Mouse (Mus musculus) forebrain, embryonic 14.5 days (tissue): Measurements from ENCODE around the gene Nrxn3. TPM values are rescaled to one million over a fixed set of nuclear protein-coding genes. Genes with fewer than 3 reads are reported as not detected.
A peak's percentile ranks its signal among the peaks of the same experiment; 100 is the strongest.

Experiments used
- ATAC-seq: fragments of 200-750 bp; cut with Nextera tagmentation; 2 replicates; pipeline ENCODE4 v1.8.0; 2017; ENCODE audit warnings: mild to moderate bottlenecking, moderate library complexity
- DNase-seq: peaks from one replicate; pipeline ENCODE4 v3.0.0-alpha.2; 2015; ENCODE audit warnings: low spot score
- H3K27ac ChIP-seq: fragments of 300-500 bp; sonication (generic); 2 replicates; pipeline ENCODE4 v1.5.1; 2014; ENCODE audit warnings: low read depth, mild to moderate bottlenecking, control low read depth, low read length, moderate library complexity
- H3K27me3 ChIP-seq: fragments of 300-500 bp; sonication (generic); replicated peaks from 2 replicates; pipeline ENCODE4 v1.6.1; 2014; ENCODE audit warnings: low read length, control low read depth, mixed read lengths; ENCODE audit not compliant: control insufficient read depth, insufficient read depth
- H3K36me3 ChIP-seq: fragments of 300-500 bp; sonication (generic); 2 replicates; pipeline ENCODE4 v1.6.1; 2014; ENCODE audit warnings: low read length, control low read depth; ENCODE audit not compliant: control insufficient read depth, insufficient read depth
- H3K4me1 ChIP-seq: fragments of 300-500 bp; sonication (generic); 2 replicates; pipeline ENCODE4 v1.6.1; 2014; ENCODE audit warnings: antibody characterized with exemption, low read length, control low read depth; ENCODE audit not compliant: control insufficient read depth, insufficient read depth
- H3K4me2 ChIP-seq: fragments of 300-500 bp; sonication (generic); 2 replicates; pipeline ENCODE4 v1.6.1; 2014; ENCODE audit warnings: mild to moderate bottlenecking, control low read depth, low read length
- H3K4me3 ChIP-seq: fragments of 300-500 bp; sonication (generic); 2 replicates; pipeline ENCODE4 v1.5.1; 2014; ENCODE audit warnings: low read depth, low read length, control low read depth
- H3K9ac ChIP-seq: fragments of 300-500 bp; sonication (generic); 2 replicates; pipeline ENCODE4 v1.6.1; 2014; ENCODE audit warnings: mild to moderate bottlenecking, low read length, control low read depth, moderate library complexity
- H3K9me3 ChIP-seq: fragments of 300-500 bp; sonication (generic); replicated peaks from 2 replicates; pipeline ENCODE4 v1.6.1; 2016; ENCODE audit warnings: low read length, control low read depth, mixed read lengths; ENCODE audit not compliant: control insufficient read depth
- WGBS: fragments of 180-500 bp; shearing (Covaris S2); extraction: QIAGEN DNeasy Blood & Tissue Kit; methylation state at CpG from one replicate; pipeline ENCODE4 v1.1.7; 2014; 5-methylcytosine and 5-hydroxymethylcytosine counted together
- polyA plus RNA-seq: library from polyadenylated mRNA; unstranded; fragments of >200 nt; fragmentation: Nextera tagmentation; extraction: Ambion mirVana; gene quantifications from 2 replicates; pipeline ENCODE4 v1.2.1, GENCODE M21; 2014

The Nrxn3 gene
- polyA plus RNA-seq, 1 experiment from 2014 or later, result 39.6 TPM

- no peak overlapping the region for H3K9ac ChIP-seq
- H3K27ac ChIP-seq, result no peak overlapping the region
- peak; percentile 51; the same call in 1 of the 2 replicates for ATAC-seq
- H3K9me3 ChIP-seq, result no peaks in the 10 kb centered on the region
- no peak overlapping the region for H3K4me3 ChIP-seq
- H3K36me3 ChIP-seq, result no peaks in the 10 kb centered on the region
- 35% methylated on average over 3 of the region's 3 CpGs for WGBS
- no peaks in the 10 kb centered on the region for H3K4me1 ChIP-seq
- DNase-seq, result peak; percentile 54
- no peak overlapping the region for H3K4me2 ChIP-seq
- H3K27me3 ChIP-seq, result no peaks in the 10 kb centered on the region
Measured at GRCm38 (mm10) chr12:89700937-89701458, 978.3 kb downstream of the Nrxn3 start.

GRCm38 (mm10) chr12:89702931-89703330, 980.3 kb downstream of the Nrxn3 start:
- no peak overlapping the region for H3K9ac ChIP-seq
- ATAC-seq (no peak), DNase-seq (no peak)
- no peak overlapping the region for H3K4me2 ChIP-seq
- H3K9me3 ChIP-seq, result no peaks in the 10 kb centered on the region
- 67% methylated on average over 1 of the region's 1 CpGs for WGBS
- H3K27me3 ChIP-seq, result no peaks in the 10 kb centered on the region
- no peak overlapping the region for H3K4me3 ChIP-seq
- H3K27ac ChIP-seq, result no peak overlapping the region
- no peaks in the 10 kb centered on the region for H3K36me3 ChIP-seq
- no peaks in the 10 kb centered on the region for H3K4me1 ChIP-seq

GRCm38 (mm10) chr12:89707913-89708312, 985.2 kb downstream of the Nrxn3 start:
- H3K4me1 ChIP-seq, result no peaks in the 10 kb centered on the region
- H3K9ac ChIP-seq, result no peak overlapping the region
- H3K4me3 ChIP-seq, result no peak overlapping the region
- no peak for DNase-seq
- no peaks in the 10 kb centered on the region for H3K9me3 ChIP-seq
- WGBS, result 78% methylated on average over 4 of the region's 4 CpGs
- H3K36me3 ChIP-seq, result no peaks in the 10 kb centered on the region
- H3K27ac ChIP-seq, result no peak overlapping the region
- no peak overlapping the region for H3K4me2 ChIP-seq
- H3K27me3 ChIP-seq, result no peaks in the 10 kb centered on the region
- no peak for ATAC-seq

- no peak overlapping the region for H3K9ac ChIP-seq
- DNase-seq (peak; percentile 38), ATAC-seq (no peak)
- no peaks in the 10 kb centered on the region for H3K9me3 ChIP-seq
- H3K36me3 ChIP-seq, result no peaks in the 10 kb centered on the region
- no peaks in the 10 kb centered on the region for H3K27me3 ChIP-seq
- WGBS, result 74% methylated on average over 5 of the region's 5 CpGs
- H3K4me3 ChIP-seq, result no peak overlapping the region
- H3K4me2 ChIP-seq, result no peak overlapping the region
- H3K27ac ChIP-seq, result no peak overlapping the region
- no peaks in the 10 kb centered on the region for H3K4me1 ChIP-seq
Measured at GRCm38 (mm10) chr12:89710459-89710858, 987.8 kb downstream of the Nrxn3 start.

GRCm38 (mm10) chr12:89711791-89712190, 989.1 kb downstream of the Nrxn3 start:
- Histone ChIP-seq H3K4me3 (no peak overlapping the region), H3K27me3 (no peaks in the 10 kb centered on the region), H3K4me2 (no peak overlapping the region), H3K9me3 (no peaks in the 10 kb centered on the region), H3K27ac (no peak overlapping the region), H3K9ac (no peak overlapping the region), H3K4me1 (no peaks in the 10 kb centered on the region), H3K36me3 (no peaks in the 10 kb centered on the region)
- DNase-seq, result no peak
- WGBS, result 86% methylated on average over 1 of the region's 1 CpGs
- ATAC-seq, result no peak

GRCm38 (mm10) chr12:89719194-89720080, 996.8 kb downstream of the Nrxn3 start:
- H3K4me3 ChIP-seq, result no peak overlapping the region
- H3K4me1 ChIP-seq, result no peaks in the 10 kb centered on the region
- no peaks in the 10 kb centered on the region for H3K9me3 ChIP-seq
- H3K9ac ChIP-seq, result no peak overlapping the region
- no peaks in the 10 kb centered on the region for H3K36me3 ChIP-seq
- H3K27ac ChIP-seq, result no peak overlapping the region
- DNase-seq (no peak), ATAC-seq (no peak)
- no peak overlapping the region for H3K4me2 ChIP-seq
- WGBS, result 20% methylated on average over 8 of the region's 8 CpGs
- H3K27me3 ChIP-seq, result no peaks in the 10 kb centered on the region

- H3K4me2 ChIP-seq, result no peak overlapping the region
- H3K27me3 ChIP-seq, result no peaks in the 10 kb centered on the region
- no peak overlapping the region for H3K27ac ChIP-seq
- WGBS, result 80% methylated on average over 3 of the region's 3 CpGs
- H3K9ac ChIP-seq, result no peak overlapping the region
- no peaks in the 10 kb centered on the region for H3K36me3 ChIP-seq
- no peak for DNase-seq
- H3K4me3 ChIP-seq, result no peak overlapping the region
- no peaks in the 10 kb centered on the region for H3K4me1 ChIP-seq
- no peak for ATAC-seq
- no peaks in the 10 kb centered on the region for H3K9me3 ChIP-seq
Measured at GRCm38 (mm10) chr12:89720945-89721344, 998.3 kb downstream of the Nrxn3 start.

GRCm38 (mm10) chr12:89722462-89722861, 999.8 kb downstream of the Nrxn3 start:
- Histone ChIP-seq H3K4me3 (no peak overlapping the region), H3K4me1 (no peaks in the 10 kb centered on the region), H3K36me3 (no peaks in the 10 kb centered on the region), H3K9ac (no peak overlapping the region), H3K9me3 (no peaks in the 10 kb centered on the region), H3K4me2 (no peak overlapping the region), H3K27me3 (no peaks in the 10 kb centered on the region), H3K27ac (no peak overlapping the region)
- 69% methylated on average over 14 of the region's 14 CpGs for WGBS
- DNase-seq (peak; percentile 87), ATAC-seq (peak; percentile 68; the same call in 1 of the 2 replicates)

GRCm38 (mm10) chr12:89724048-89724447, 1001.4 kb downstream of the Nrxn3 start:
- Histone ChIP-seq H3K4me1 (no peaks in the 10 kb centered on the region), H3K4me3 (no peak overlapping the region), H3K4me2 (no peak overlapping the region), H3K9ac (no peak overlapping the region), H3K27me3 (no peaks in the 10 kb centered on the region), H3K9me3 (no peaks in the 10 kb centered on the region), H3K36me3 (no peaks in the 10 kb centered on the region), H3K27ac (no peak overlapping the region)
- WGBS, result 36% methylated on average over 3 of the region's 3 CpGs
- ATAC-seq (no peak), DNase-seq (peak; percentile 44)
